Mouse (Mus musculus) limb, embryonic 13.5 days (tissue): ENCODE measurements around the gene 9430015G10Rik. TPM values are rescaled to one million over a fixed set of nuclear protein-coding genes. Genes with fewer than 3 reads are reported as not detected.

Experiments
- ATAC-seq: fragments of 200-750 bp; cut with Nextera tagmentation; 2 replicates; pipeline ENCODE4 v1.8.0; 2017; ENCODE audit warnings: low read depth, moderate number of reproducible peaks, moderate TSS enrichment; ENCODE audit not compliant: low FRiP score
- H3K27ac ChIP-seq: fragments of 300-500 bp; sonication (generic); 2 replicates; pipeline ENCODE4 v1.5.1; 2015; ENCODE audit warnings: inconsistent platforms, mild to moderate bottlenecking, moderate library complexity
- H3K27me3 ChIP-seq: fragments of 300-500 bp; sonication (generic); 2 replicates; pipeline ENCODE4 v1.6.1; 2015; ENCODE audit warnings: mild to moderate bottlenecking, inconsistent platforms
- H3K36me3 ChIP-seq: fragments of 300-500 bp; sonication (generic); 2 replicates; pipeline ENCODE4 v1.6.1; 2015; ENCODE audit warnings: inconsistent platforms, mild to moderate bottlenecking, moderate library complexity
- H3K4me1 ChIP-seq: fragments of 300-500 bp; sonication (generic); 2 replicates; pipeline ENCODE4 v1.6.1; 2015; ENCODE audit warnings: inconsistent platforms
- H3K4me2 ChIP-seq: fragments of 300-500 bp; sonication (generic); replicated peaks from 2 replicates; pipeline ENCODE4 v1.6.1; 2015; ENCODE audit warnings: inconsistent platforms, mild to moderate bottlenecking, moderate library complexity
- H3K4me3 ChIP-seq: fragments of 300-500 bp; sonication (generic); 2 replicates; pipeline ENCODE4 v1.5.1; 2015; ENCODE audit warnings: moderate library complexity, mild to moderate bottlenecking, inconsistent platforms
- H3K9ac ChIP-seq: fragments of 300-500 bp; sonication (generic); 2 replicates; pipeline ENCODE4 v1.6.1; 2015; ENCODE audit warnings: mild to moderate bottlenecking, inconsistent platforms
- H3K9me3 ChIP-seq: fragments of 300-500 bp; sonication (generic); 2 replicates; pipeline ENCODE4 v1.6.1; 2016; ENCODE audit warnings: inconsistent platforms
- WGBS: fragments of 180-500 bp; shearing (Covaris S2); methylation state at CpG from one replicate; pipeline ENCODE4 v1.1.7; 2015; 5-methylcytosine and 5-hydroxymethylcytosine counted together
- polyA plus RNA-seq: library from polyadenylated mRNA; unstranded; fragments of >200 nt; fragmentation: Nextera tagmentation; extraction: Ambion mirVana; gene quantifications from 2 replicates; pipeline ENCODE4 v1.2.1, GENCODE M21; 2015

9430015G10Rik gene
- polyA plus RNA-seq, result 45.2 and 48.7 TPM in 2 replicates

DNA sequence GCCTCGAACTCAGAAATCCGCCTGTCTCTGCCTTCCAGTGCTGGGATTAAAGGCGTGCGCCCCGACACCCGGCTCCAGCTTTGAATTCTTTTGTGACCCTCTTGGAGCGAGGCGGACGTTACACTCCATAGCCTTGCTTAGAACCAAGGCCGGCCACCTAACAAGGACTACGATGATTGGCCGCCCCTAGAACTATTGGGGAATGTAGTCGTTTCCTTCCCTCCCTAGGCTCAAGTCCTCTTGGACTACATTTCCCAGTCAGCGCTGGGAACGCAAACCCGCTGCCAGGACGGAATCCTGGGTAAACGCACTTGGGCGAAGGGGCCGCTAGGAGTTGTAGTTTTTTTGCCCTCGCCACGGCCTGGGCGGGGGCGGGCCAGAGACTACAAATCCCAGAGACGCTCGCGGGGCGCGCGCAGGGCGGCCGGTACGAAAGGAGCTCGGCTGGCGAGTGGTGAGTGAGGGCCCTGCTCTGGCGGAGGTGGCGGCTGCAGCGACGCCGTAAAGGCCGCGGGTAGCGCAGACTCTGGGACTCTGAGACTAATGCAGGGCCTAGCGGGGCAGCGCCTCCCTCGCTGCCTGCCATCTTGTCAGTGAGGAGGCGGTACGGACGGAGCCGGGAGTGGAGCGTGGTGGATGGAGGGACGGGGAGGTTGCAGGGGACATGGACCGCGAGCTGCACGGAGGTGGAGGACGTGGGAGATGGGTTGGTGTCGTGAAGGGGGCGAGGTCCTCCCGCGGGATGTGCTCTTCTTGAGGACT is at the start of gene 9430015G10Rik:
9430015G10Rik (plus strand) TSS at position 413 of the 762 bp plus-strand sequence.
- Histone ChIP-seq H3K27me3 (no peaks in the 10 kb centered on the region), H3K36me3 (peaks cover 3% of the 10 kb centered on the region; the same call in 1 of the 2 replicates), H3K9me3 (no peaks in the 10 kb centered on the region), H3K27ac (peak within 1 kb of the TSS; percentile 94), H3K4me3 (peak within 1 kb of the TSS; percentile 81), H3K4me2 (peak within 1 kb of the TSS; percentile 73), H3K4me1 (peaks cover 8% of the 10 kb centered on the region; the same call in 1 of the 2 replicates), H3K9ac (peak within 1 kb of the TSS; percentile 85)
- ATAC-seq, result peak; percentile 98
- under 1% methylated on average over 60 of the region's 60 CpGs for WGBS

- H3K4me3 ChIP-seq, result no peak overlapping the region
- H3K9me3 ChIP-seq, result no peaks in the 10 kb centered on the region
- no peak overlapping the region for H3K4me2 ChIP-seq
- H3K36me3 ChIP-seq, result no peaks in the 10 kb centered on the region
- peaks cover 23% of the 10 kb centered on the region for H3K4me1 ChIP-seq
- 21% methylated on average over 4 of the region's 4 CpGs for WGBS
- H3K9ac ChIP-seq, result no peak overlapping the region
- no peaks in the 10 kb centered on the region for H3K27me3 ChIP-seq
- no peak for ATAC-seq
- no peak overlapping the region for H3K27ac ChIP-seq
Observed at GRCm38 (mm10) chr4:156063861-156064509, 45.8 kb upstream of the 9430015G10Rik start.

GRCm38 (mm10) chr4:156064510-156064897 is 45.3 kb upstream of the 9430015G10Rik start:
- Histone ChIP-seq H3K4me1 (peaks cover 19% of the 10 kb centered on the region), H3K4me2 (no peak overlapping the region), H3K4me3 (no peak overlapping the region), H3K27me3 (no peaks in the 10 kb centered on the region), H3K9me3 (no peaks in the 10 kb centered on the region), H3K9ac (no peak overlapping the region), H3K36me3 (no peaks in the 10 kb centered on the region), H3K27ac (no peak overlapping the region)
- ATAC-seq, result no peak
- 80% methylated on average over 9 of the region's 9 CpGs for WGBS

- no peak overlapping the region for H3K27ac ChIP-seq
- no peak overlapping the region for H3K9ac ChIP-seq
- 85% methylated on average over 10 of the region's 10 CpGs for WGBS
- H3K4me1 ChIP-seq, result peaks cover 22% of the 10 kb centered on the region
- H3K36me3 ChIP-seq, result no peaks in the 10 kb centered on the region
- H3K27me3 ChIP-seq, result no peaks in the 10 kb centered on the region
- no peaks in the 10 kb centered on the region for H3K9me3 ChIP-seq
- no peak overlapping the region for H3K4me2 ChIP-seq
- no peak overlapping the region for H3K4me3 ChIP-seq
- ATAC-seq, result no peak
Observed at GRCm38 (mm10) chr4:156065156-156065894, 44.5 kb upstream of the 9430015G10Rik start.

DNA sequence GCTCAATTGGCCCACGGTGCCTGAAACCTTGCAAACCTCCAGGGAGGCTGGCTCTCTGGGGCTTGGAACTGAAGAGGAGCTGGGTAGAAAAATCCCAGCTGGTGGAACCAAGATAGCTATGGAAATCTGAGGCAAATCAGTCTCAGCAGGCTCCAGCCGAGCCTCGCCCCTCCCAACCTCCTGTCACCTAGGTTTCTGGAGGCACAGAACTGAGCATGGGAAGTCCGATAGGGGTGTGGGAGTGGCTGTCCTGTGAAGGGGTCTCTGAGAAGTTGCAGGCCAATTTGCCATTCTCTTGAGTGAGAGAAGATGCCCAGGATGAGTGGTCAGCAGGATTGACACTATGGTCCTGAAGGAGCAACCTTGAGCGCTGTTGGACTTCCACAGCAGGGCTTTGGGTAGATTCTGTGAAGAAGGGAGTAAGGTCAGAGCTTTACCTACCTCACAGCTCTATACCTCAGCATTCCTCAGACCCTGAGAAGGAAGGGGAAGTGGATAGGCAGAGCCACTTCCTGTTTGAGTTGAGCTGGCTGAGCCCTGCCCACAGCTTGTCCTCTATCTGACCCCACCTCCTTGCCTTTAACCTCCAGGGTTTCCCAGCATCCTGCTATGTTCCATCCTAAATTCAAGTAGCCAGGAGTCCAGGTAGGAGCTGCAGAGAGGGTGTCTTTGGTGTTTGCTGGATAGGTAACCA is 42.4 kb upstream of the 9430015G10Rik start:
- H3K4me2 ChIP-seq, result no peak overlapping the region
- no peaks in the 10 kb centered on the region for H3K9me3 ChIP-seq
- no peaks in the 10 kb centered on the region for H3K27me3 ChIP-seq
- peaks cover 28% of the 10 kb centered on the region for H3K4me1 ChIP-seq
- H3K4me3 ChIP-seq, result no peak overlapping the region
- no peak for ATAC-seq
- H3K36me3 ChIP-seq, result no peaks in the 10 kb centered on the region
- H3K27ac ChIP-seq, result no peak overlapping the region
- 62% methylated on average over 5 of the region's 5 CpGs for WGBS
- H3K9ac ChIP-seq, result no peak overlapping the region

DNA sequence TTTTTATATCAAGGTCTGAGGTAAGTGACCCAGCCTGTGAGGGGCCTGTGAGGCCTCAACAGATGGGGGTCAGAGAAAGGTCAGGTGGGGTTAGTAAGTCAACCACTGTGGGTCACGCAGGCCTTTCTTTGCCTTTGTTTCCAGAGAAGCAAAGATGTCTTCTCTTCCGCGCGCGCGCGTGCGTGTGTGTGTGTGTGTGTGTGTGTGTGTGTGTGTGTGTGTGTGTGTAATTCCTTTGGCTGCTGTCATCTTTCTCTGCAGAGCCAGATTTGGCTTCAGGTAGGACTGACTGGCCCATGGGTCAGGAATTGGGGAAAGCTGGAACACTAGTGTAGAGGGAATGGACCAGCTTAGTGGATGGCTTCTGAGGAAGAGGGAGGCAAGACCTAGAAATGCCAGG is 40.1 kb upstream of the 9430015G10Rik start:
- peaks cover 21% of the 10 kb centered on the region for H3K4me1 ChIP-seq
- WGBS, result 97% methylated on average over 8 of the region's 8 CpGs
- H3K4me2 ChIP-seq, result no peak overlapping the region
- no peaks in the 10 kb centered on the region for H3K9me3 ChIP-seq
- no peak overlapping the region for H3K4me3 ChIP-seq
- no peak overlapping the region for H3K27ac ChIP-seq
- no peak for ATAC-seq
- H3K36me3 ChIP-seq, result no peaks in the 10 kb centered on the region
- no peaks in the 10 kb centered on the region for H3K27me3 ChIP-seq
- no peak overlapping the region for H3K9ac ChIP-seq

GRCm38 (mm10) chr4:156070276-156070675 is 39.5 kb upstream of the 9430015G10Rik start:
- no peaks in the 10 kb centered on the region for H3K27me3 ChIP-seq
- peak overlapping the region; percentile 11; the same call in 1 of the 2 replicates for H3K27ac ChIP-seq
- H3K9me3 ChIP-seq, result no peaks in the 10 kb centered on the region
- peak overlapping the region; percentile 45; the same call in 1 of the 2 replicates for H3K9ac ChIP-seq
- H3K4me3 ChIP-seq, result no peak overlapping the region
- H3K36me3 ChIP-seq, result no peaks in the 10 kb centered on the region
- no peak for ATAC-seq
- 36% methylated on average over 6 of the region's 6 CpGs for WGBS
- no peak overlapping the region for H3K4me2 ChIP-seq
- H3K4me1 ChIP-seq, result peaks cover 21% of the 10 kb centered on the region

DNA sequence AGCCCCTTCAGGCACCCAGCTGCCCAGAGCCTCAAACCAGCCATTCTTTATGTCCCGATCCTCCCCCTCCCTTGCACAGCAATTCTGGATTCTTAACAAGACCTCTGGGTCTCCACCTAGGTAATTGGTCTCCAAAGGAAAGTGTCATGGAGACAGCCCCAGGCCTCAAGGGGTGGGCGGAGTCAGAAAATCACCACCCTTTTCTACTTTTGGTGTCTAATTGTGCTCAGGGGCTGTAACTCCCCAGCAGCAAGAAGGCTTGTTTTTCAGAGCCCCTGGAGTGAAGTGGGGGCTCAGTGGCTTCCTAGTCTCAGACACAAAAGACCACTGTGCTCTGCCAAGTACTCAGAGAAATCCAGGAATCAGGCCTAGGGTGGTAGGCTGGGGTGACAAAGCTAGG is 39.1 kb upstream of the 9430015G10Rik start:
- Histone ChIP-seq H3K9ac (peak overlapping the region; percentile 45; the same call in 1 of the 2 replicates), H3K27me3 (no peaks in the 10 kb centered on the region), H3K4me1 (peaks cover 21% of the 10 kb centered on the region), H3K4me2 (no peak overlapping the region), H3K9me3 (no peaks in the 10 kb centered on the region), H3K4me3 (no peak overlapping the region), H3K36me3 (no peaks in the 10 kb centered on the region), H3K27ac (peak overlapping the region; percentile 11; the same call in 1 of the 2 replicates)
- ATAC-seq, result no peak
- 47% methylated on average over 2 of the region's 2 CpGs for WGBS

- no peak for ATAC-seq
- 9% methylated on average over 8 of the region's 8 CpGs for WGBS
- Histone ChIP-seq H3K9ac (peak overlapping the region; percentile 59; the same call in 1 of the 2 replicates), H3K4me3 (peak overlapping the region; percentile 48; the same call in 1 of the 2 replicates), H3K27me3 (peaks cover 13% of the 10 kb centered on the region), H3K4me2 (peak overlapping the region; percentile 88), H3K36me3 (no peaks in the 10 kb centered on the region), H3K9me3 (no peaks in the 10 kb centered on the region), H3K27ac (no peak overlapping the region), H3K4me1 (peaks cover 22% of the 10 kb centered on the region)
Observed at GRCm38 (mm10) chr4:156076911-156077382, 32.8 kb upstream of the 9430015G10Rik start.

GRCm38 (mm10) chr4:156077499-156078301 is 32.1 kb upstream of the 9430015G10Rik start:
- Histone ChIP-seq H3K27ac (no peak overlapping the region), H3K27me3 (peaks cover 13% of the 10 kb centered on the region), H3K36me3 (no peaks in the 10 kb centered on the region), H3K4me2 (peak overlapping the region; percentile 88), H3K4me1 (peaks cover 28% of the 10 kb centered on the region), H3K4me3 (peak overlapping the region; percentile 48), H3K9ac (peak overlapping the region; percentile 59), H3K9me3 (no peaks in the 10 kb centered on the region)
- WGBS, result under 1% methylated on average over 57 of the region's 58 CpGs
- ATAC-seq, result peak; percentile 68
